ENCODE assay signal across 8 mouse cellular contexts in genomic region chr10:82630497-82630896, GRCm38 (mm10). TPM values are rescaled to one million over a fixed set of nuclear protein-coding genes. Genes with fewer than 3 reads are reported as not detected.
DNase-seq lines count a peak whose midpoint lies in the region; ATAC-seq and TF ChIP-seq lines count a peak whose summit lies in the region.

No protein-coding gene starts in this region.

- no peak overlapping the region for H3K27ac ChIP-seq in embryonic facial prominence, embryonic 11.5 days (replicated peaks; ENCODE audit: low read depth, low read length)
- H3K27ac ChIP-seq in intestine, postnatal 0 days (ENCODE audit: low read depth, low read length): no peak overlapping the region
- peak overlapping the region; percentile 93; the same call in 1 of the 2 replicates for H3K27ac ChIP-seq in neural tube, embryonic 15.5 days (replicated peaks)

- TF ChIP-seq POLR2A in lung, adult 2 months (IDR thresholded peaks at IDR 0.05; ENCODE audit: borderline replicate concordance, extremely low read depth, low read depth, low read length): no peak

- H3K4me1 ChIP-seq in lung, adult 2 months (ENCODE audit: control insufficient read depth, insufficient read depth, low read length): peaks cover 4% of the 10 kb centered on the region; the same call in 1 of the 2 replicates
- H3K4me1 ChIP-seq in embryonic facial prominence, embryonic 11.5 days (ENCODE audit: control insufficient read depth, insufficient read depth, low read length): no peaks in the 10 kb centered on the region
- peaks cover 4% of the 10 kb centered on the region for H3K4me1 ChIP-seq in intestine, postnatal 0 days (replicated peaks; ENCODE audit: control insufficient read depth, insufficient read depth, low read length)
- peaks cover 26% of the 10 kb centered on the region for H3K4me1 ChIP-seq in neural tube, embryonic 15.5 days

- H3K9ac ChIP-seq in embryonic facial prominence, embryonic 11.5 days (replicated peaks; ENCODE audit: low read length): peak overlapping the region; percentile 72
- H3K9ac ChIP-seq in intestine, postnatal 0 days (ENCODE audit: low read depth, low read length): peak overlapping the region; percentile 72
- H3K9ac ChIP-seq in neural tube, embryonic 15.5 days (replicated peaks): peak overlapping the region; percentile 84

- no peaks in the 10 kb centered on the region; the same call in 1 of the 2 replicates for H3K36me3 ChIP-seq in embryonic facial prominence, embryonic 11.5 days (replicated peaks; ENCODE audit: control insufficient read depth, insufficient read depth, low read depth, low read length)
- no peaks in the 10 kb centered on the region for H3K36me3 ChIP-seq in intestine, postnatal 0 days (ENCODE audit: control insufficient read depth, insufficient read depth)
- peaks cover 10% of the 10 kb centered on the region; the same call in 1 of the 2 replicates for H3K36me3 ChIP-seq in neural tube, embryonic 15.5 days

- peak overlapping the region; percentile 98 for H3K4me3 ChIP-seq in lung, adult 2 months (replicated peaks; ENCODE audit: extremely low read depth, low read depth, low read length)
- peak overlapping the region; percentile 55 for H3K4me3 ChIP-seq in embryonic facial prominence, embryonic 11.5 days (ENCODE audit: low read depth, low read length)
- peak overlapping the region; percentile 61 for H3K4me3 ChIP-seq in intestine, postnatal 0 days (ENCODE audit: low read depth, low read length)
- H3K4me3 ChIP-seq in neural tube, embryonic 15.5 days (replicated peaks): peak overlapping the region; percentile 78

- peak overlapping the region; percentile 78 for H3K4me2 ChIP-seq in embryonic facial prominence, embryonic 11.5 days (ENCODE audit: low read depth, low read length)
- peak overlapping the region; percentile 78 for H3K4me2 ChIP-seq in intestine, postnatal 0 days (replicated peaks; ENCODE audit: low read depth)
- peak overlapping the region; percentile 83 for H3K4me2 ChIP-seq in neural tube, embryonic 15.5 days

- no peak for DNase-seq in lung, adult 2 months
- no peak for DNase-seq in lung, postnatal 36 days
- DNase-seq in embryonic facial prominence, embryonic 11.5 days (ENCODE audit: low spot score): no peak
- no peak for DNase-seq in right cerebral cortex, postnatal 10 days (ENCODE audit: low spot score in 2 of 2)
- no peak for DNase-seq in right cerebral cortex, postnatal 14 days
- no peak for DNase-seq in adipocyte (ENCODE audit: low spot score)

- WGBS in lung, adult 2 months: 13% methylated on average over 7 of the region's 7 CpGs
- 21% methylated on average over 7 of the region's 7 CpGs for WGBS in embryonic facial prominence, embryonic 11.5 days
- WGBS in intestine, postnatal 0 days: 7% methylated on average over 7 of the region's 7 CpGs
- 19% methylated on average over 7 of the region's 7 CpGs for WGBS in neural tube, embryonic 15.5 days

- no peaks in the 10 kb centered on the region for H3K9me3 ChIP-seq in embryonic facial prominence, embryonic 11.5 days (replicated peaks; ENCODE audit: control insufficient read depth, low read length)
- no peaks in the 10 kb centered on the region for H3K9me3 ChIP-seq in intestine, postnatal 0 days (ENCODE audit: control insufficient read depth)
- no peaks in the 10 kb centered on the region for H3K9me3 ChIP-seq in neural tube, embryonic 15.5 days (replicated peaks)

- no peak for TF ChIP-seq CTCF in lung, adult 2 months (IDR thresholded peaks at IDR 0.05; ENCODE audit: insufficient read depth, low read length)
- TF ChIP-seq CTCF in intestine, postnatal 0 days (IDR thresholded peaks at IDR 0.05; ENCODE audit: low read depth): no peak

- H3K27me3 ChIP-seq in embryonic facial prominence, embryonic 11.5 days (ENCODE audit: control insufficient read depth, insufficient read depth, low read length): no peaks in the 10 kb centered on the region
- no peaks in the 10 kb centered on the region for H3K27me3 ChIP-seq in intestine, postnatal 0 days (replicated peaks; ENCODE audit: control insufficient read depth, insufficient read depth, low read length)
- no peaks in the 10 kb centered on the region for H3K27me3 ChIP-seq in neural tube, embryonic 15.5 days (replicated peaks)

- no peak for ATAC-seq in embryonic facial prominence, embryonic 11.5 days (replicated peaks; ENCODE audit: insufficient number of reproducible peaks, low FRiP score, low TSS enrichment, low read depth)
- ATAC-seq in intestine, postnatal 0 days: no peak
- ATAC-seq in neural tube, embryonic 15.5 days (ENCODE audit: low FRiP score): no peak

RNA-seq across cellular contexts. Expression of gene Tdg, which starts 0.9 kb away (rescaled TPM):
- polyA plus RNA-seq in lung, adult 2 months (2012; rRNA removed): 13.6 and 20.5 TPM in 2 replicates
- 276 and 283 TPM in 2 replicates for polyA plus RNA-seq in embryonic facial prominence, embryonic 11.5 days (2014; fragmentation: Nextera tagmentation; extraction: Ambion mirVana)
- polyA plus RNA-seq in intestine, postnatal 0 days (2015; fragmentation: Nextera tagmentation; extraction: Ambion mirVana): 48.3 and 48.6 TPM in 2 replicates
- polyA plus RNA-seq in neural tube, embryonic 15.5 days (2015; fragmentation: Nextera tagmentation; extraction: Ambion mirVana): 133 and 134 TPM in 2 replicates

RNA-seq across cellular contexts. Expression of gene 1190007I07Rik, which starts 7.5 kb away (rescaled TPM):
- 22.3 and 37.2 TPM in 2 replicates for polyA plus RNA-seq in lung, adult 2 months (2012; rRNA removed)
- polyA plus RNA-seq in embryonic facial prominence, embryonic 11.5 days (2014; fragmentation: Nextera tagmentation; extraction: Ambion mirVana): 39.0 and 41.2 TPM in 2 replicates
- 39.8 and 42.2 TPM in 2 replicates for polyA plus RNA-seq in intestine, postnatal 0 days (2015; fragmentation: Nextera tagmentation; extraction: Ambion mirVana)
- 39.3 and 44.6 TPM in 2 replicates for polyA plus RNA-seq in neural tube, embryonic 15.5 days (2015; fragmentation: Nextera tagmentation; extraction: Ambion mirVana)

RNA-seq across cellular contexts. Expression of gene Glt8d2, which starts 60.0 kb away (rescaled TPM):
- polyA plus RNA-seq in lung, adult 2 months (2012; rRNA removed): 4.4 and 5.5 TPM in 2 replicates
- polyA plus RNA-seq in embryonic facial prominence, embryonic 11.5 days (2014; fragmentation: Nextera tagmentation; extraction: Ambion mirVana): 6.5 and 7.2 TPM in 2 replicates
- polyA plus RNA-seq in intestine, postnatal 0 days (2015; fragmentation: Nextera tagmentation; extraction: Ambion mirVana): 1.3 and 1.5 TPM in 2 replicates
- 1.8 and 2.7 TPM in 2 replicates for polyA plus RNA-seq in neural tube, embryonic 15.5 days (2015; fragmentation: Nextera tagmentation; extraction: Ambion mirVana)
